Mouse (Mus musculus): ENCODE data around the gene Tex2. TPM values are rescaled to one million over a fixed set of nuclear protein-coding genes. Genes with fewer than 3 reads are reported as not detected.

Gene Tex2
- total and polyA plus RNA-seq, 3 experiments, result 4.0 to 5.0 (median 4.5) TPM

DNA sequence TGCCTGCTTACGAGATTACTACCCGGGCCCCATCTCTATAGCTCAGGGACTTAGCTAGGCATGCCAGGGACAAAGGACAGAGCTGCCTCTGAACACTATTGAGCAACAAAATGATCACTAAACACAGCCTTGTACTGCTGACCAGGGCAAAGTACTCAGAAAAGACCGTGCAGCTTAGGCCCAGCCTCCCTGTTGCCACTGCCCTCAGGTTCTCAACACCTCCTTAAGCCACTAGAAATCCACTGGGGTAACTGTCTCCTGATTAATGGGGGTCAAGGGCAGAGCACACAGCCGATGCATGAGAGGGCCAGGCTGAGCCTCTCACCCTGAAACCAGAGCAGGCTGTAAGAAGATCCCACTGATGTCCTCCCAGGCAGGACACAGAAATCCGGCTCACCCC, 98.8 kb downstream of the Tex2 start:
- DNase-seq (ENCODE audit: extremely low read depth), result no peak
- in situ Hi-C loops (cut with MboI; ENCODE audit: low pct_ligation_motif_present, low pct_unique_long_range_greater_than_20kb, low sequenced_read_pairs), result no loop called here
- no peak overlapping the region for H3K27ac ChIP-seq (ENCODE audit: insufficient read depth, low read depth)
- no peak overlapping the region for H3K4me3 ChIP-seq (replicated peaks in 1 of 3; ENCODE audit: low read depth in 2 of 3, low read length in 2 of 3, poor library complexity in 1 of 3)
- H3K36me3 ChIP-seq (replicated peaks in 1 of 2; ENCODE audit: control insufficient read depth in 1 of 2, insufficient read depth in 1 of 2, low read length in 1 of 2), result peaks cover 0 to 13% of the 10 kb centered on the region in 2 experiments
- peaks cover 0 to 9% of the 10 kb centered on the region in 2 experiments; a peak in 1 of 4 replicates for H3K4me1 ChIP-seq (ENCODE audit: control insufficient read depth in 1 of 2, insufficient read depth in 2 of 2)
- H3K79me2 ChIP-seq (replicated peaks; ENCODE audit: control insufficient read depth, extremely low read depth, insufficient read depth, poor library complexity, severe bottlenecking), result no peaks in the 10 kb centered on the region
- H3K9me3 ChIP-seq (replicated peaks; ENCODE audit: low read length), result no peaks in the 10 kb centered on the region
- no peaks in the 10 kb centered on the region for H3K27me3 ChIP-seq (replicated peaks)
- H3K9ac ChIP-seq (ENCODE audit: insufficient read depth, low read depth), result no peak overlapping the region
- TF ChIP-seq RAD21 (IDR thresholded peaks at IDR 0.05; ENCODE audit: low read depth, low read length) (no peak), TCF12 (IDR thresholded peaks at IDR 0.05; ENCODE audit: low read depth, low read length) (no peak), HCFC1 (IDR thresholded peaks at IDR 0.05; ENCODE audit: low read depth, low read length) (no peak), MAFK (IDR thresholded peaks at IDR 0.05; ENCODE audit: insufficient replicate concordance, low read length) (no peak), USF1 (IDR thresholded peaks at IDR 0.05; ENCODE audit: low read depth, low read length) (no peak), CHD2 (IDR thresholded peaks at IDR 0.05; ENCODE audit: low read length) (no peak), ZKSCAN1 (IDR thresholded peaks at IDR 0.05; ENCODE audit: borderline replicate concordance, low read depth, low read length) (no peak), JUND (conservative IDR thresholded peaks at IDR 0.05; ENCODE audit: low read depth, low read length) (no peak), EP300 (IDR thresholded peaks at IDR 0.05; ENCODE audit: low read length) (no peak), MYC (IDR thresholded peaks at IDR 0.05; ENCODE audit: low read depth, low read length) (no peak), USF2 (conservative IDR thresholded peaks at IDR 0.05; ENCODE audit: low read depth, low read length) (no peak)
- dilution Hi-C loops (cut with MboI; ENCODE audit: extremely low pct_ligation_motif_present, extremely low pct_unique_long_range_greater_than_20kb, low sequenced_read_pairs), result no loop called here
- H3K4me2 ChIP-seq (ENCODE audit: insufficient read depth, low read depth, poor library complexity, severe bottlenecking), result no peak overlapping the region

DNA sequence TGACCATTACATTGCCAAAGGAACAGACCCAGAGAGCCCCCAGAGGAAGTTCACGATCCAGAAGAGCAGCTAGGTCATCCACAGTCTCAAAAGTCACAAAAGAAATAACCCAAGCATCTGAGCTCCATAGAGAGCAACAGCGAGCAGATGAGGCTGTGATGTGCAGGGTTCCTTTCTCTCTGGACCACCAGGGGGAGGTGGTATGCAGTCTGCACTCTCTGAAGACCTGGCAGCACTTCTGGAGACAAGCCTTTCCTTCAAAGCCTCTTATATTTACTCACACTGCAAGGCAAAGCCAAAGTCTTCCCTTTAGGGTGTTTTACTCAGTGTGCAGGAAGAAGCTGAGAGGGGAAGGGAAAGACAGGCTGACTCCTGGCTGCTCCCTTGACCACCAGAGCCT, 100.1 kb downstream of the Tex2 start:
- Histone ChIP-seq H3K36me3 (replicated peaks in 1 of 2; ENCODE audit: control insufficient read depth in 1 of 2, insufficient read depth in 1 of 2, low read length in 1 of 2) (peaks cover 5 to 19% of the 10 kb centered on the region in 2 experiments), H3K9me3 (replicated peaks; ENCODE audit: low read length) (no peaks in the 10 kb centered on the region), H3K79me2 (replicated peaks; ENCODE audit: control insufficient read depth, extremely low read depth, insufficient read depth, poor library complexity, severe bottlenecking) (no peaks in the 10 kb centered on the region), H3K4me2 (ENCODE audit: insufficient read depth, low read depth, poor library complexity, severe bottlenecking) (no peak overlapping the region), H3K9ac (ENCODE audit: insufficient read depth, low read depth) (no peak overlapping the region), H3K4me1 (ENCODE audit: control insufficient read depth in 1 of 2, insufficient read depth in 2 of 2) (peaks cover 0 to 9% of the 10 kb centered on the region in 2 experiments; a peak in 1 of 4 replicates), H3K27ac (ENCODE audit: insufficient read depth, low read depth) (no peak overlapping the region), H3K27me3 (replicated peaks) (no peaks in the 10 kb centered on the region), H3K4me3 (replicated peaks in 1 of 3; ENCODE audit: low read depth in 2 of 3, low read length in 2 of 3, poor library complexity in 1 of 3) (no peak overlapping the region)
- dilution Hi-C loops (cut with MboI; ENCODE audit: extremely low pct_ligation_motif_present, extremely low pct_unique_long_range_greater_than_20kb, low sequenced_read_pairs) (no loop called here), in situ Hi-C loops (cut with MboI; ENCODE audit: low pct_ligation_motif_present, low pct_unique_long_range_greater_than_20kb, low sequenced_read_pairs) (no loop called here)
- peak; percentile 44; the same call in 1 of the 2 replicates for TF ChIP-seq ZC3H11A (IDR thresholded peaks at IDR 0.05; ENCODE audit: low read depth, low read length)
- TF ChIP-seq RAD21 (IDR thresholded peaks at IDR 0.05; ENCODE audit: low read depth, low read length), result peak; percentile 77
- TF ChIP-seq ZMIZ1 (IDR thresholded peaks at IDR 0.05; ENCODE audit: low read depth, low read length), result no peak
- no peak for TF ChIP-seq MYC (IDR thresholded peaks at IDR 0.05; ENCODE audit: low read depth, low read length)
- TF ChIP-seq JUN (IDR thresholded peaks at IDR 0.05; ENCODE audit: insufficient read depth, low read depth, low read length), result no peak
- no peak for TF ChIP-seq MAX (IDR thresholded peaks at IDR 0.05; ENCODE audit: low read length)
- no peak for TF ChIP-seq USF2 (conservative IDR thresholded peaks at IDR 0.05; ENCODE audit: low read depth, low read length)
- TF ChIP-seq ELF1 (IDR thresholded peaks at IDR 0.05; ENCODE audit: low read depth, low read length), result no peak
- TF ChIP-seq MEF2A (IDR thresholded peaks at IDR 0.05; ENCODE audit: borderline replicate concordance, low read depth, low read length), result no peak
- TF ChIP-seq HCFC1 (IDR thresholded peaks at IDR 0.05; ENCODE audit: low read depth, low read length), result no peak
- peak; percentile 38 to 90; a peak in 3 of 4 replicates for TF ChIP-seq CTCF (conservative IDR thresholded peaks at IDR 0.05 in 1 of 2, IDR thresholded peaks at IDR 0.05 in 1 of 2; ENCODE audit: low read depth in 2 of 2, low read length in 2 of 2)
- TF ChIP-seq SMC3 (IDR thresholded peaks at IDR 0.05; ENCODE audit: low read depth, low read length), result peak; percentile 96
- no peak for TF ChIP-seq RCOR1 (conservative IDR thresholded peaks at IDR 0.05; ENCODE audit: low read depth, low read length)
- DNase-seq (ENCODE audit: extremely low read depth), result peak; percentile 64

Data from CH12.LX (cell line).